Mouse (Mus musculus): ENCODE measurements around the gene Npdc1. TPM values are rescaled to one million over a fixed set of nuclear protein-coding genes. Genes with fewer than 3 reads are reported as not detected.
"Not testable (repeated sequence)": the region's sequence is repeated elsewhere in the genome, so short reads cannot be mapped to it uniquely, and the experiment has no call there.

Npdc1 gene
- polyA plus RNA-seq, 1 experiment from 2014 or later, result 49.6 TPM

- Histone ChIP-seq H3K27ac (no peak overlapping the region), H3K9ac (no peak overlapping the region), H3K27me3 (replicated peaks) (peaks cover 62% of the 10 kb centered on the region), H3K36me3 (no peaks in the 10 kb centered on the region), H3K4me3 (replicated peaks) (no peak overlapping the region), H3K4me2 (0 out of 2 replicates have a peak overlapping the region, but pooled peaks have one; percentile 88), H3K4me1 (peaks cover 20% of the 10 kb centered on the region), H3K9me3 (no peaks in the 10 kb centered on the region)
- WGBS, result 35% methylated on average over 1 of the region's 1 CpGs
- no peak for ATAC-seq (ENCODE audit: insufficient read depth, low FRiP score, low read depth)
Observed at GRCm38 (mm10) chr2:25397010-25397409, 2.1 kb upstream of the Npdc1 start.

GRCm38 (mm10) chr2:25398065-25398464 lies 1.1 kb upstream of the Npdc1 start:
- no peak overlapping the region for H3K4me3 ChIP-seq (replicated peaks)
- H3K9ac ChIP-seq, result no peak overlapping the region
- WGBS, result 88% methylated on average over 7 of the region's 7 CpGs
- ATAC-seq (ENCODE audit: insufficient read depth, low FRiP score, low read depth), result no peak
- peaks cover 70% of the 10 kb centered on the region for H3K27me3 ChIP-seq (replicated peaks)
- no peak overlapping the region for H3K27ac ChIP-seq
- H3K9me3 ChIP-seq, result no peaks in the 10 kb centered on the region
- H3K4me1 ChIP-seq, result peaks cover 21% of the 10 kb centered on the region
- no peaks in the 10 kb centered on the region for H3K36me3 ChIP-seq
- no peak overlapping the region for H3K4me2 ChIP-seq

- no peak overlapping the region for H3K27ac ChIP-seq
- peak overlapping the region; percentile 12 for H3K4me3 ChIP-seq (replicated peaks)
- no peak overlapping the region for H3K9ac ChIP-seq
- WGBS, result 20% methylated on average over 16 of the region's 16 CpGs
- ATAC-seq (ENCODE audit: insufficient read depth, low FRiP score, low read depth), result no peak
- peaks cover 12% of the 10 kb centered on the region for H3K4me1 ChIP-seq
- H3K27me3 ChIP-seq (replicated peaks), result peaks cover 72% of the 10 kb centered on the region
- no peaks in the 10 kb centered on the region for H3K9me3 ChIP-seq
- no peaks in the 10 kb centered on the region for H3K36me3 ChIP-seq
- H3K4me2 ChIP-seq, result peak overlapping the region; percentile 38
Observed at GRCm38 (mm10) chr2:25400291-25400690, 1.1 kb downstream of the Npdc1 start.

GRCm38 (mm10) chr2:25400764-25401163 lies 1.6 kb downstream of the Npdc1 start:
- Histone ChIP-seq H3K4me3 (replicated peaks) (peak overlapping the region; percentile 12), H3K27ac (no peak overlapping the region), H3K36me3 (no peaks in the 10 kb centered on the region), H3K9me3 (no peaks in the 10 kb centered on the region), H3K9ac (no peak overlapping the region), H3K27me3 (replicated peaks) (peaks cover 69% of the 10 kb centered on the region), H3K4me2 (peak overlapping the region; percentile 38), H3K4me1 (peaks cover 9% of the 10 kb centered on the region)
- ATAC-seq (ENCODE audit: insufficient read depth, low FRiP score, low read depth), result no peak
- 4% methylated on average over 17 of the region's 17 CpGs for WGBS

- H3K9ac ChIP-seq, result no peak overlapping the region
- 1% methylated on average over 13 of the region's 13 CpGs for WGBS
- ATAC-seq (ENCODE audit: insufficient read depth, low FRiP score, low read depth), result no peak
- peak overlapping the region; percentile 67 for H3K4me3 ChIP-seq (replicated peaks)
- H3K9me3 ChIP-seq, result no peaks in the 10 kb centered on the region
- peaks cover 9% of the 10 kb centered on the region for H3K4me1 ChIP-seq
- H3K36me3 ChIP-seq, result no peaks in the 10 kb centered on the region
- H3K27me3 ChIP-seq (replicated peaks), result peaks cover 60% of the 10 kb centered on the region
- peak overlapping the region; percentile 89 for H3K4me2 ChIP-seq
- H3K27ac ChIP-seq, result no peak overlapping the region
Observed at GRCm38 (mm10) chr2:25402377-25402971, 3.3 kb downstream of the Npdc1 start.

GRCm38 (mm10) chr2:25402972-25403601 lies 3.9 kb downstream of the Npdc1 start:
- H3K4me3 ChIP-seq (replicated peaks), result peak overlapping the region; percentile 67

GRCm38 (mm10) chr2:25403994-25404393 lies 4.8 kb downstream of the Npdc1 start:
- no peak overlapping the region for H3K27ac ChIP-seq
- no peaks in the 10 kb centered on the region for H3K9me3 ChIP-seq
- peaks cover 9% of the 10 kb centered on the region for H3K4me1 ChIP-seq
- WGBS, result 88% methylated on average over 4 of the region's 4 CpGs
- H3K4me2 ChIP-seq, result peak overlapping the region; percentile 89; the same call in 1 of the 2 replicates
- no peak overlapping the region for H3K9ac ChIP-seq
- peaks cover 47% of the 10 kb centered on the region for H3K27me3 ChIP-seq (replicated peaks)
- no peak for ATAC-seq (ENCODE audit: insufficient read depth, low FRiP score, low read depth)
- H3K4me3 ChIP-seq (replicated peaks), result peak overlapping the region; percentile 67; the same call in 1 of the 2 replicates
- no peaks in the 10 kb centered on the region for H3K36me3 ChIP-seq

More at GRCm38 (mm10) chr2:25402972-25403601, 3.9 kb downstream of the Npdc1 start:
- Histone ChIP-seq H3K4me1 (peaks cover 9% of the 10 kb centered on the region), H3K27ac (no peak overlapping the region), H3K9ac (peak overlapping the region; percentile 46), H3K36me3 (no peaks in the 10 kb centered on the region), H3K9me3 (no peaks in the 10 kb centered on the region), H3K4me2 (peak overlapping the region; percentile 89), H3K27me3 (replicated peaks) (peaks cover 54% of the 10 kb centered on the region)
- 2% methylated on average over 54 of the region's 54 CpGs for WGBS
- peak; percentile 40; the same call in 1 of the 2 replicates for ATAC-seq (ENCODE audit: insufficient read depth, low FRiP score, low read depth)

GRCm38 (mm10) chr2:25408908-25409307 lies 9.8 kb downstream of the Npdc1 start:
- peaks cover 2% of the 10 kb centered on the region; the same call in 1 of the 2 replicates for H3K27me3 ChIP-seq (replicated peaks)
- H3K9me3 ChIP-seq, result no peaks in the 10 kb centered on the region
- H3K36me3 ChIP-seq, result no peaks in the 10 kb centered on the region
- no peak overlapping the region for H3K27ac ChIP-seq
- no peak overlapping the region for H3K4me3 ChIP-seq (replicated peaks)
- no peak for ATAC-seq (ENCODE audit: insufficient read depth, low FRiP score, low read depth)
- no peak overlapping the region for H3K9ac ChIP-seq
- 92% methylated on average over 10 of the region's 10 CpGs for WGBS
- H3K4me1 ChIP-seq, result no peaks in the 10 kb centered on the region
- H3K4me2 ChIP-seq, result no peak overlapping the region

GRCm38 (mm10) chr2:25413436-25413835 lies 14.3 kb downstream of the Npdc1 start:
- H3K4me1 ChIP-seq; ATAC-seq (ENCODE audit: insufficient read depth, low FRiP score, low read depth); H3K36me3 ChIP-seq: not testable (repeated sequence)

GRCm38 (mm10) chr2:25417426-25417825 lies 18.3 kb downstream of the Npdc1 start:
- no peak overlapping the region for H3K4me2 ChIP-seq
- no peak overlapping the region for H3K4me3 ChIP-seq (replicated peaks)
- no peak for ATAC-seq (ENCODE audit: insufficient read depth, low FRiP score, low read depth)
- WGBS, result 27% methylated on average over 3 of the region's 3 CpGs
- H3K4me1 ChIP-seq, result no peaks in the 10 kb centered on the region
- no peaks in the 10 kb centered on the region for H3K9me3 ChIP-seq
- H3K36me3 ChIP-seq, result no peaks in the 10 kb centered on the region
- no peaks in the 10 kb centered on the region for H3K27me3 ChIP-seq (replicated peaks)
- no peak overlapping the region for H3K27ac ChIP-seq
- no peak overlapping the region for H3K9ac ChIP-seq

More at GRCm38 (mm10) chr2:25413436-25413835, 14.3 kb downstream of the Npdc1 start:
- not testable (repeated sequence) for H3K4me2 ChIP-seq; H3K27me3 ChIP-seq (replicated peaks); H3K4me3 ChIP-seq (replicated peaks); H3K27ac ChIP-seq; H3K9ac ChIP-seq; H3K9me3 ChIP-seq

GRCm38 (mm10) chr2:25421896-25422295 lies 22.7 kb downstream of the Npdc1 start:
- H3K9me3 ChIP-seq, result no peaks in the 10 kb centered on the region
- no peak overlapping the region for H3K9ac ChIP-seq
- ATAC-seq (ENCODE audit: insufficient read depth, low FRiP score, low read depth), result no peak; the same call in 1 of the 2 replicates
- WGBS, result 17% methylated on average over 3 of the region's 3 CpGs
- no peak overlapping the region for H3K27ac ChIP-seq
- peaks cover 24% of the 10 kb centered on the region; the same call in 1 of the 2 replicates for H3K27me3 ChIP-seq (replicated peaks)
- no peaks in the 10 kb centered on the region for H3K36me3 ChIP-seq
- no peaks in the 10 kb centered on the region for H3K4me1 ChIP-seq
- no peak overlapping the region for H3K4me2 ChIP-seq
- no peak overlapping the region for H3K4me3 ChIP-seq (replicated peaks)

- H3K4me3 ChIP-seq (replicated peaks), result no peak within 1 kb of the TSS
- no peak for ATAC-seq (ENCODE audit: insufficient read depth, low FRiP score, low read depth)
- WGBS, result 56% methylated on average over 17 of the region's 17 CpGs
- H3K4me2 ChIP-seq, result no peak within 1 kb of the TSS; the same call in 1 of the 2 replicates
- H3K9ac ChIP-seq, result no peak within 1 kb of the TSS
- H3K4me1 ChIP-seq, result no peaks in the 10 kb centered on the region
- H3K27me3 ChIP-seq (replicated peaks), result peaks cover 24% of the 10 kb centered on the region; the same call in 1 of the 2 replicates
- H3K9me3 ChIP-seq, result no peaks in the 10 kb centered on the region
- H3K36me3 ChIP-seq, result no peaks in the 10 kb centered on the region
- H3K27ac ChIP-seq, result no peak within 1 kb of the TSS
Observed at GRCm38 (mm10) chr2:25422587-25423410, 23.6 kb downstream of the Npdc1 start, which contains the start of gene Fut7. Gene Fut7 (plus strand): TSS chr2:25423267.

Measured in stomach, embryonic 15.5 days (tissue).